Mouse (Mus musculus): Measurements from ENCODE around the gene Wdr20.

Wdr20 gene

DNA sequence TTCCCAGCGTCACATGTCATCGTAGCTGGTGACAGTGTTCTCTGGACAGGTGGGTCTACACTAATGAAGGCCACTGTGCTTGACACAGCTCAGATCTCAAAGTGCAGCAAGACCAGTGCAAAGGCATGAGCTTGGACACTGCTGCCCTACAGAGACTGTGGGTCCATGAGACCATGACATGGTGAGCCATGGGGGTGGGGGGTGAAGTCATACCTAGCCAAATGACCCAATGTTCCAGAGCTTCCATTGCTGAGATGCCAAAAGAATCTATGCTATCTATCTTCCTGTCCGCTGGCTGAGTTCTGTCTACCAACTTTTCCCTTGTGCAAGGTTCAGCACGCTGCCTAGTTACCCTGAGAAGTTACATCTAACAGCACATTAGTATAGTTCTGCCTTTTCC lies 91.2 kb downstream of the Wdr20 start:
- no peak for DNase-seq

DNA sequence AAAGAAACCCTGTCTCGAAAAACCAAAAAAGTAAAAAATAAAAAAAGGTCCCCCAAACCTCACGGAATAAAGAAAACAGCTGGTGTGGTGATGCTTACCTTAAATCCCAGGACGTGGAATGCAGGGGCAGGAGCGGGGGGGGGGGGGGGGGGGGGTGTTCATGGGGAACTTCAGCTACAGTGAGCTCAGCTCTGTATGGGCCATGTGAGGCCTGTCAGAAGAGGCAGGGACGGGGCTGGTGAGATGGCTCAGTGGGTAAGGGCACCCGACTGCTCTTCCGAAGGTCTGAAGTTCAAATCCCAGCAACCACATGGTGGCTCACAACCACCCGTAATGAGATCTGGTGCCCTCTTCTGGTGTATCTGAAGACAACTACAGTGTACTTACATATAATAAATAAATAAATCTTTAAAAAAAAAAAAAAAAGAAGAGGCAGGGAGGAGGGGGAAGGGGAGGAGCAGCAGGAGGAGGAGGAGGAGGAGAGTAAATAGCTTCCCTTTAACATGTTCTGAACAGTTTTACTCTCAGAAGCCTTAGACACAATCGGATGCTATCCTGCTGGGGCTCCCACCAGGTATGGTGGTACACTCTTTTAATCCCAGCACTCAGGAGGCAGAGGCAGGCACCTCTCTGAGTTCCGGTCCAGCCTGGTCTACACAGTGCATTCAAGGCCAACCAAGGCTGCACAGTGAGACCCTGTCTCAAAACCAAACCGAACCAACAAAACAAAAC lies 92.7 kb downstream of the Wdr20 start:
- DNase-seq = no peak

DNA sequence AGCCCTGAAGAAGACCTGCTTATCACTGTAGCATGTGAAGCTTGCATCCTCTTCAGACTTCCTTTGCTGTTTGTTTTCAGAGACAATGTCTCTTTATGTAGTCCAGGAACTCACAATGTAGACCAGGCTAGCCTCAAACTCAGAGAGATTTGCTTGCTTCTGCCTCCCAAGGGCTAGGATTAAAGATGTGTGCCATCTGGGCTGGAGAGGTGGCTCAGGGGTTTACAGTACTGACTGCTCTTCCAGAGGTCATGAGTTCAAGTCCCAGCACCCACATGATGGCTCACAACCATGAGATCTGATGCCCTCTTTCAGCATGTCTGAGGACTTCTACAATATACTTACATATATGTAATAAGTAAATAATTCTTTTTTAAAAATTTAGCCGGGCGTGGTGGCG lies 97.4 kb downstream of the Wdr20 start:
- DNase-seq = no peak

- no peak for DNase-seq
Observed at GRCm38 (mm10) chr12:110836729-110837128, 99.0 kb downstream of the Wdr20 start.

- DNase-seq = no peak
Observed at GRCm38 (mm10) chr12:110837192-110837841, 99.6 kb downstream of the Wdr20 start.

- no peak for DNase-seq
Observed at GRCm38 (mm10) chr12:110837850-110838249, 100.1 kb downstream of the Wdr20 start.

DNA sequence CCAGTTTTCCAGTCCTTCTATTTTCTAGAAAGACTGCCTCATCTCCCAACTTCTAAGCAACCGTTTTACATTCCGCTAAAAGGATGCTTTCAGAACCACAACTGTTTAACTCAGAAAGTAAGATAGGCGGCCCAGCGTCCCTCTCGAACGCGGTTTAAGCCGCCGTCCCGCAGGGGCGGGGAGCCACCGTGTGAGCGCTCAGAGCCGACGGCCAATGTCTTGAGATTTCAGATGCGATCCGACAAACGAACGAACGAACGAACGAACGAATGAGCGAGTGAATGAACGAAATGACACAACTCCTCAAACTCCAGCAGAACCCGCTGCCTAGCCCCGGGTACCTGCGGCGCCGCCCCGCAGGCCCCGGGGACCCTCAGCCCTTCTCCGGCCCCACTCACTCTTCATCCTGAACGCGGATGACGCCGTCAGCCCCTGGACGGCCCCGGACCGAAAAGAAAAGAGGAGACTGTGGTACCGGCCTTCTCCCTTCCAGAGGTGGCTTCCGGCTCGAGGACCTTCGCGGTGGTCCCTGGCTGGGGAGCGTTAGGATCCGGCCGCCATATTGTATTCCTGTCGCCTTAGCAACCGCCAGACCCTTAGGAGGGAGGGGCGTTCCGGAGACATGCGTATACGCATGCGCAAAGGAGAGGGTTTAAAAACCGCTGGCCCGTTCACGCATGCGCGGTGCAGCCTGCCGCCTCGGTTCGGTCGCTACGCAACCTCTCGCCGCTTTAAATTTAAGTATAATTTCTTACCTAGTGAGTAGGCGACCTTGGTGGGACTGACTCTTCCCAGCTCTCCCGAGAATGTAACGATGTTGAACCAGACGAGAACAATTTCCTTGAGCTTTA lies 102.8 kb downstream of the Wdr20 start, which contains the start of gene Mok:
Gene Mok (minus strand): TSS at position 592 of the 851 bp plus-strand sequence.
- DNase-seq = peak; percentile 97

DNA sequence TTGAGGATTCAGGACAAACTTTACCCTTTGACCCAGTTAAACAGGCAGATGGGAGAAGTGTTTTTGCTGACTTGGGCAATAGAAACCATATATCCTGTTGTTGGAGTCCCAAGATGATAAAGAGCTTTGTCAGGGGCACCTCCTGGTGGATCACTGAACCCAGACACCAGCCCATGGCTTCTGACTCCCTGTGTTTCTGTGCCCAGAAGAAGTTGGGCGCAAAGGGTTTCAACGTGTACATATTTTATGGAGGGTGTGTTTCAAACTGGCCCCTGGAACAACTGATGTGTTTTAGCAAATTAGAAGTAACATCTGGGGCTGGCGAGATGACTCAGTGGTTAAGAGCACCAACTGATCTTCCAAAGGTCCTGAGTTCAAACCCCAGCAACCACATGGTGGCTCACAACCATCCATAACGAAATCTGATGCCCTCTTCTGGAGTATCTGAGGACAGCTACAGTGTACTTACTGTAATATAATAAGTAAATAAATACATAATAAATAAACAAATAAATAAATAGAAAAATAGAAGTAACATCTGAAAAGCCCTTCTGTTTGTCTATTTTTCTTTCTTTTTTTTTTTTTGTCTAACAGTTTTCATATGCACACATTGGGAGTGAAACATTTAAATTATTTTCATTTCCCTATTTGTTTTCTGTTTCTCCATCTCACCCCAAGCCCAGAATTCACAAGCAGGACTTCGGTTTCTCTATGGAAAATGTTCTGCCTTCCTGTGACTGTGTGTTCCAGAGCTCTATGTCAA lies 104.2 kb downstream of the Wdr20 start:
- no peak for DNase-seq

GRCm38 (mm10) chr12:110843194-110844048 lies 105.7 kb downstream of the Wdr20 start:
- DNase-seq = peak; percentile 90

- peak; percentile 51 for DNase-seq
Observed at GRCm38 (mm10) chr12:110844227-110845130, 106.7 kb downstream of the Wdr20 start.

- peak; percentile 94 for DNase-seq
Observed at GRCm38 (mm10) chr12:110845131-110845880, 107.6 kb downstream of the Wdr20 start.

DNA sequence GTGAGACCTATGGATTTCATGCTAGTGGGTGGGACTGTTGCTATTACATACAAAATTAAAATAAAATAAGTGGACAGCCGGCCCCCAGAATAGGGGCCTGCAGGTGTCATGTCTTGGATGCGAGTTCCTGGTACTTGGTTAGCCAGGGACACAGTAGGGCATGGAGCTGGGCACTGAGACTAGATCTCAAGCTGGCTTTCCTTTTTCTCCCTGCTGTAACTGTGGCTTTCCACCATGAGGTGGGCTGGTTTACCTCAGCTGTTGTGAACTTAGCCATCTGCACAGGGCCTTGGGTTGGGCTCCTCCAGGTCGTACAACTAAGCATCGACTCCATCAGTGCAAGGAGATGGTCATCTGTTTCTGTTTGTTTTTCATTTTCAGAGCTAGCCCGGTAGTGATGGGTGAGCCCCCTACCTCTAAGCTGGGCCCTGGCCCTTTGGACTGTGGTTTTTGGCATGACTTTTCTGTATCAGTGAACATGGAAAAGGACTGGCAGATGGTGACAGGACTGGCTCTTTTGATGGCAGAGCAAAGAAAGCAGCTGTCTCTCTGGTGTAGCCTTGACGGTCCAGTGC lies 108.5 kb downstream of the Wdr20 start:
- DNase-seq = no peak

DNA sequence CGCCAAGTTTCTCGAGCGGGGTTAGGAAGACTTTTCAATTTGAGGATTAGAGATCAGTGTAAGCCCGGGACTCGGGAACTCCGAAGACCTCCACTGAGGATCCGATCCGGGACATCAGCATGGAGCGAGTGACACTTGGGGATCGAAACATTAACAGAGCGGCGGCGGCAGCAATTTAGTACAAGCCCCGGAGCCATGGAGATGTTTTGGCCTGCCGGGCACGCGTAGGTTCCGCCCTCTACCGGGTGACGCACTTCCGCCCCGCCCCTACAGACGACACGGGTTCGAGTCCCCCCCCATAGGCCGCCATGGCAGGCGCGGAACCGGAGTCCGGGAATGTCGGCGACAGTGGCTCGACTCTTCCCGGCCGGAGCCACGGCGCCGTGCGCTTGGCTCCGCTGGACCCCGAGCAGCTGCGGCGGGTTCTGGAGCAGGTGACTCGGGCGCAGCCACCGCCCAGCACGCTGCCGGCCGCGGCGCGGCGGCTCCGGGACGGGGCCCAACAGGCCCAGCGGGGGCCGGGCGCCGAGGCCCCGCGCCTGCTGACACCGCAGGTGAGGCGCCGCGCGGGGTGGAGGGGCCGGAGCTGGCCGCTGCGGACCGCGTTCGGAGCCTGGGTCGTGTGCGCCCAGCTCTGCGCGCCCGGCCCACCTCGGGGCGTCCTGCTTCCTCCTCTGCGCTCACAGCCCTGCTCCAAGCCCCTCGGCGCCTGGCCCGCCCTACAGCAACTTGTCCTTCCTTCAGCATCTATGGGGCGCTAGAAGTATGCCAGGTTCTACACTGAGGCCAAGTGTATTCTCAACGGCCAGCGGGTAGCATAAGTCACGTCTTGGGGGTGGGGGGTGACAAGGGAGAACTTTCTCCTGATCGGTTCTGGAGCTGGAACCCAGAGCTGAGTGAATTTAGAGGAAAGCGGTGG lies 112.5 kb downstream of the Wdr20 start, which contains the start of gene Zfp839:
Gene Zfp839 (plus strand): TSS at position 244 of the 919 bp plus-strand sequence.
- DNase-seq = peak; percentile 90

DNA sequence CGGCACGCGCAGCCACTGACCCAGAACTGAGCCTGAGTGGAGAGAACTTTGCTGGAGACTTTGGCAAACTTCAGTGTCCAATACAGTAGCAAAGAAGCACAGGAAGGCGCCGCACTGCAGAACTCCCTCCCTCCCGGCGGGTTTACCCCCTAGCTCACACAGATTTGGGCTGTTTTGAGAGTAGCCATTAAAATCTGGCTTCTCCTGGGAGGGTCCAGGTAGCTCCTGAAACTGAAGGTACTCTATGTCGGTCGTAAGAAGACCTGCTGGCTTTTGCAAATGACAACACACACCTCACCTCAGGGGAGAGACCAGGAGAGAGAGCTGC lies 113.1 kb downstream of the Wdr20 start:
- DNase-seq = no peak

- DNase-seq = no peak
Observed at GRCm38 (mm10) chr12:110851414-110851813, 113.7 kb downstream of the Wdr20 start.

- DNase-seq = no peak
Observed at GRCm38 (mm10) chr12:110851923-110852322, 114.2 kb downstream of the Wdr20 start.

Measured in lung, postnatal 10 days (tissue).